8 mouse cellular contexts compared by ENCODE assay signal in genomic region chr11:3100066-3100645, GRCm38 (mm10).
A peak's percentile ranks its signal among the peaks of the same experiment; 100 is the strongest.
DNase-seq lines count a peak whose midpoint lies in the region; ATAC-seq and TF ChIP-seq lines count a peak whose summit lies in the region.
"Not testable (repeated sequence)": the region's sequence is repeated elsewhere in the genome, so short reads cannot be mapped to it uniquely, and the experiment has no call there.

No protein-coding gene starts in this region.

- in situ Hi-C loops in CH12.LX (cut with MboI; ENCODE audit: low pct_ligation_motif_present, low pct_unique_long_range_greater_than_20kb, low sequenced_read_pairs) = not testable (repeated sequence)

- not testable (repeated sequence) for H3K4me2 ChIP-seq in CH12.LX (ENCODE audit: insufficient read depth, low read depth, poor library complexity, severe bottlenecking); heart, embryonic 15.5 days; kidney, embryonic 14.5 days (replicated peaks; ENCODE audit: low read depth, low read length); liver, embryonic 14.5 days (ENCODE audit: low read depth); stomach, postnatal 0 days (replicated peaks; ENCODE audit: low read depth)

- peaks cover 11% of the 10 kb centered on the region for H3K9me3 ChIP-seq in CH12.LX (replicated peaks; ENCODE audit: low read length)
- peaks cover 32% of the 10 kb centered on the region for H3K9me3 ChIP-seq in heart, embryonic 15.5 days (replicated peaks)
- H3K9me3 ChIP-seq in kidney, embryonic 14.5 days (ENCODE audit: control insufficient read depth, low read length) = peaks cover 38% of the 10 kb centered on the region
- peaks cover 35% of the 10 kb centered on the region for H3K9me3 ChIP-seq in liver, embryonic 14.5 days (ENCODE audit: control insufficient read depth, low read length)
- H3K9me3 ChIP-seq in stomach, postnatal 0 days (ENCODE audit: control insufficient read depth, low read length) = peaks cover 16% of the 10 kb centered on the region

- H3K4me1 ChIP-seq in CH12.LX (ENCODE audit: control insufficient read depth in 1 of 2, insufficient read depth in 2 of 2); heart, embryonic 15.5 days (replicated peaks); kidney, embryonic 14.5 days (ENCODE audit: control insufficient read depth, insufficient read depth, low read length); liver, embryonic 14.5 days (replicated peaks; ENCODE audit: control insufficient read depth in 2 of 2, insufficient read depth in 2 of 2, low read length in 1 of 2); stomach, postnatal 0 days (replicated peaks; ENCODE audit: control insufficient read depth, insufficient read depth): not testable (repeated sequence)

- not testable (repeated sequence) for H3K4me3 ChIP-seq in CH12.LX (replicated peaks in 1 of 3; ENCODE audit: low read depth in 2 of 3, low read length in 2 of 3, poor library complexity in 1 of 3); heart, embryonic 15.5 days; kidney, embryonic 14.5 days (ENCODE audit: low read length); liver, embryonic 14.5 days (ENCODE audit: insufficient read depth in 1 of 2, low read depth in 2 of 2, low read length in 2 of 2); stomach, postnatal 0 days (ENCODE audit: low read depth, low read length)

- not testable (repeated sequence) for H3K79me2 ChIP-seq in CH12.LX (replicated peaks; ENCODE audit: control insufficient read depth, extremely low read depth, insufficient read depth, poor library complexity, severe bottlenecking)

- not testable (repeated sequence) for H3K36me3 ChIP-seq in CH12.LX (replicated peaks in 1 of 2; ENCODE audit: control insufficient read depth in 1 of 2, insufficient read depth in 1 of 2, low read length in 1 of 2); heart, embryonic 15.5 days; kidney, embryonic 14.5 days (ENCODE audit: control insufficient read depth, insufficient read depth, low read length); liver, embryonic 14.5 days (replicated peaks; ENCODE audit: control insufficient read depth, insufficient read depth, low read depth); stomach, postnatal 0 days (ENCODE audit: control insufficient read depth, insufficient read depth, low read length)

- peak in 1 of 2 experiments; percentile 72; a peak in 1 of 4 replicates for TF ChIP-seq CTCF in CH12.LX (conservative IDR thresholded peaks at IDR 0.05 in 1 of 2, IDR thresholded peaks at IDR 0.05 in 1 of 2; ENCODE audit: low read depth in 2 of 2, low read length in 2 of 2)
- TF ChIP-seq CTCF in liver, embryonic 14.5 days (IDR thresholded peaks at IDR 0.05; ENCODE audit: low read depth); stomach, postnatal 0 days (IDR thresholded peaks at IDR 0.05; ENCODE audit: low read depth): not testable (repeated sequence)

- not testable (repeated sequence) for TF ChIP-seq EP300 in CH12.LX (IDR thresholded peaks at IDR 0.05; ENCODE audit: low read length); liver, embryonic 14.5 days (IDR thresholded peaks at IDR 0.05; ENCODE audit: low read depth); stomach, postnatal 0 days (optimal IDR thresholded peaks at IDR 0.05)

- not testable (repeated sequence) for TF ChIP-seq RAD21 in CH12.LX (IDR thresholded peaks at IDR 0.05; ENCODE audit: low read depth, low read length)

- not testable (repeated sequence) for H3K27ac ChIP-seq in CH12.LX (ENCODE audit: insufficient read depth, low read depth); heart, embryonic 15.5 days; kidney, embryonic 14.5 days (ENCODE audit: low read depth, low read length); liver, embryonic 14.5 days; stomach, postnatal 0 days (replicated peaks)

- ATAC-seq in erythroblast, adult 5-6 weeks (replicated peaks; ENCODE audit: low FRiP score, poor library complexity, severe bottlenecking) = peak; percentile 82
- ATAC-seq in heart, embryonic 15.5 days (replicated peaks; ENCODE audit: insufficient number of reproducible peaks, insufficient read depth, low FRiP score, low read depth) = peak; percentile 76
- 0 out of 2 replicates have a peak, but pooled peaks have one; percentile 20 for ATAC-seq in kidney, embryonic 14.5 days (ENCODE audit: low FRiP score, low TSS enrichment)
- ATAC-seq in liver, embryonic 14.5 days (ENCODE audit: insufficient read depth) = peak; percentile 21; the same call in 1 of the 2 replicates
- peak; percentile 61; the same call in 1 of the 2 replicates for ATAC-seq in stomach, postnatal 0 days (ENCODE audit: low FRiP score, low TSS enrichment)

- H3K27me3 ChIP-seq in CH12.LX (replicated peaks); heart, embryonic 15.5 days; kidney, embryonic 14.5 days (ENCODE audit: control insufficient read depth, insufficient read depth, low read length); liver, embryonic 14.5 days (ENCODE audit: control insufficient read depth, insufficient read depth, low read length); stomach, postnatal 0 days (ENCODE audit: control insufficient read depth, insufficient read depth, low read length): not testable (repeated sequence)

- not testable (repeated sequence) for TF ChIP-seq POLR2A in CH12.LX (IDR thresholded peaks at IDR 0.05; ENCODE audit: low read depth, low read length)

- whole genome bisulfite sequencing in heart, embryonic 15.5 days = 69% methylated on average over 12 of the region's 12 CpGs
- WGBS in kidney, embryonic 14.5 days = 82% methylated on average over 12 of the region's 12 CpGs
- WGBS in liver, embryonic 14.5 days (ENCODE audit: insufficient replicate concordance) = 64% methylated on average over 12 of the region's 12 CpGs
- 81% methylated on average over 12 of the region's 12 CpGs for WGBS in stomach, postnatal 0 days

- peak; percentile 89 for DNase-seq in CH12.LX (ENCODE audit: extremely low read depth)
- DNase-seq in c-Kit-positive CD71-positive TER-119-positive erythroid progenitor cells, embryonic 14.5 days (ENCODE audit: low spot score) = peak; percentile 70
- peak; percentile 64 to 70 (median 65) for DNase-seq in liver, embryonic 14.5 days (ENCODE audit: low read depth in 3 of 3, low spot score in 3 of 3)
- peak; percentile 73 for DNase-seq in naive thymus-derived CD4-positive, alpha-beta T cell, adult 2 months (ENCODE audit: low read depth)
- DNase-seq in stomach, postnatal 0 days (ENCODE audit: low spot score) = not testable (repeated sequence)

- H3K9ac ChIP-seq in CH12.LX (ENCODE audit: insufficient read depth, low read depth) = peak overlapping the region; percentile 0; the same call in 1 of the 2 replicates
- not testable (repeated sequence) for H3K9ac ChIP-seq in heart, embryonic 15.5 days; kidney, embryonic 14.5 days (ENCODE audit: low read depth, low read length); liver, embryonic 14.5 days (replicated peaks); stomach, postnatal 0 days (ENCODE audit: low read length)

- dilution Hi-C loops in CH12.LX (cut with MboI; ENCODE audit: extremely low pct_ligation_motif_present, extremely low pct_unique_long_range_greater_than_20kb, low sequenced_read_pairs) = not testable (repeated sequence)

Comparison
In these comparisons a context has a peak if more than half of its experiments do, and no peak if none do; other contexts are left out.
1. ATAC-seq: peak in every context shown above with its lines; median percentile 82 in erythroblast, adult 5-6 weeks; 76 in heart, embryonic 15.5 days; 61 in stomach, postnatal 0 days; 21 in liver, embryonic 14.5 days; 20 in kidney, embryonic 14.5 days.